In the genomic region with DNA sequence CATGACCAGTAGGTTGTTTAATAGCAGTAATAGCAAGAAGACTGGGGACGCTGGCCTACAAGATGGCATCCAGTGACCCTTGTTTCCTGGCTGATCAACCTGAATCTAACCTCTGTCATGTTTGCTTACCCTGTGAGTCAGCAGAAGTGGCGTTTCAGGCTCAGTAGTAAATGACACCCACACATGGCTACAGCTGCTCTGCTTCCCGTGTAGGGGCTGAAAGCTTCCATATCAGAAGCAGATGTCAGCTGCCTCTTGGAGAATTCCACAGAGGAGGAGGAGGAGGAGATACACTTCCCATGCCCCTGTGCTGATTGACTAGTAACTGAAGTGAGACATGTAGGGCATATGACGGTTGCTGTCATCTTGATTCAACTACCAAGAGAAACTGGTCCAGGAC, we compare ENCODE assay signal across 18 mouse cellular contexts.
DNase-seq lines count a peak whose midpoint lies in the region; ATAC-seq lines count a peak whose summit lies in the region.
"Had no signal": no experiment of that assay in that cellular context is flagged by ENCODE, and none has a peak within 500 bp of the region (broad histone marks: within the 10 kb centered on the region; RNA-seq: fewer than 3 reads in every experiment).

No protein-coding gene starts in this region.

- H3K4me2 ChIP-seq in heart, embryonic 11.5 days, result no peak overlapping the region
- H3K4me2 ChIP-seq: stomach, embryonic 15.5 days had no signal

- ATAC-seq in heart, embryonic 11.5 days (replicated peaks; ENCODE audit: insufficient number of reproducible peaks, low FRiP score, low TSS enrichment), result no peak
- ATAC-seq: activated CD4-positive, CD25-positive, alpha-beta regulatory T cell, adult 4 months; forebrain, embryonic 14.5 days had no signal

- WGBS in heart, embryonic 11.5 days (ENCODE audit: insufficient replicate concordance), result 24% methylated on average over 4 of the region's 4 CpGs

- H3K4me1 ChIP-seq in heart, embryonic 11.5 days (ENCODE audit: control insufficient read depth, insufficient read depth, low read length), result no peaks in the 10 kb centered on the region
- H3K4me1 ChIP-seq: stomach, embryonic 15.5 days had no signal

- no peak overlapping the region for H3K27ac ChIP-seq in heart, embryonic 11.5 days (ENCODE audit: low read depth, low read length)
- H3K27ac ChIP-seq: stomach, embryonic 15.5 days had no signal

- H3K4me3 ChIP-seq in heart, embryonic 11.5 days (ENCODE audit: low read depth, low read length), result no peak overlapping the region
- H3K4me3 ChIP-seq: stomach, embryonic 15.5 days had no signal

- peak; percentile 49 for DNase-seq in heart, adult 11 months
- peak; percentile 19 to 25 for DNase-seq in layer of hippocampus, adult 8-10 months (ENCODE audit: low spot score in 2 of 2)
- DNase-seq in layer of hippocampus, postnatal 14 days (ENCODE audit: low spot score in 2 of 2), result no peak
- peak; percentile 27 for DNase-seq in embryo, embryonic 9.5 days (ENCODE audit: extremely low spot score)
- DNase-seq in retina, embryonic 14.5 days (ENCODE audit: low spot score), result peak; percentile 27
- no peak for DNase-seq in spleen, postnatal 14 days (ENCODE audit: low spot score in 2 of 2)
- DNase-seq in lung, postnatal 4 days, result no peak
- DNase-seq: adrenal gland, postnatal 36 days; cerebellum, postnatal 25 days; gastrocnemius, postnatal 10 days; kidney, postnatal 36 days; liver; lung, adult 18-20 months; midbrain, embryonic 14.5 days had no signal

- H3K27me3 ChIP-seq in heart, embryonic 11.5 days (ENCODE audit: control insufficient read depth, insufficient read depth, low read length), result no peaks in the 10 kb centered on the region
- H3K27me3 ChIP-seq: stomach, embryonic 15.5 days had no signal

- H3K36me3 ChIP-seq in heart, embryonic 11.5 days (ENCODE audit: control insufficient read depth, insufficient read depth, low read length), result no peaks in the 10 kb centered on the region
- H3K36me3 ChIP-seq: stomach, embryonic 15.5 days had no signal

- H3K9me3 ChIP-seq in heart, embryonic 11.5 days (replicated peaks; ENCODE audit: control insufficient read depth, low read length), result no peaks in the 10 kb centered on the region
- H3K9me3 ChIP-seq: stomach, embryonic 15.5 days had no signal

- H3K9ac ChIP-seq in heart, embryonic 11.5 days (ENCODE audit: low read depth, low read length), result no peak overlapping the region
- H3K9ac ChIP-seq: stomach, embryonic 15.5 days had no signal

Comparison
In these comparisons a context has a peak if more than half of its experiments do, and no peak if none do; other contexts are left out.
1. DNase-seq: peak in heart, adult 11 months (single experiment), layer of hippocampus, adult 8-10 months (2 of 2), embryo, embryonic 9.5 days (single experiment) and retina, embryonic 14.5 days (single experiment); none in layer of hippocampus, postnatal 14 days (0 of 2), spleen, postnatal 14 days (0 of 2) and lung, postnatal 4 days (0 of 2).